Mouse (Mus musculus): ENCODE data around the gene Cluap1. TPM values are rescaled to one million over a fixed set of nuclear protein-coding genes. Genes with fewer than 3 reads are reported as not detected.
A peak's percentile ranks its signal among the peaks of the same experiment; 100 is the strongest.

The Cluap1 gene
- polyA plus RNA-seq (2015; fragmentation: Nextera tagmentation; extraction: Ambion mirVana), result 9.1 and 9.2 TPM in 2 replicates

DNA sequence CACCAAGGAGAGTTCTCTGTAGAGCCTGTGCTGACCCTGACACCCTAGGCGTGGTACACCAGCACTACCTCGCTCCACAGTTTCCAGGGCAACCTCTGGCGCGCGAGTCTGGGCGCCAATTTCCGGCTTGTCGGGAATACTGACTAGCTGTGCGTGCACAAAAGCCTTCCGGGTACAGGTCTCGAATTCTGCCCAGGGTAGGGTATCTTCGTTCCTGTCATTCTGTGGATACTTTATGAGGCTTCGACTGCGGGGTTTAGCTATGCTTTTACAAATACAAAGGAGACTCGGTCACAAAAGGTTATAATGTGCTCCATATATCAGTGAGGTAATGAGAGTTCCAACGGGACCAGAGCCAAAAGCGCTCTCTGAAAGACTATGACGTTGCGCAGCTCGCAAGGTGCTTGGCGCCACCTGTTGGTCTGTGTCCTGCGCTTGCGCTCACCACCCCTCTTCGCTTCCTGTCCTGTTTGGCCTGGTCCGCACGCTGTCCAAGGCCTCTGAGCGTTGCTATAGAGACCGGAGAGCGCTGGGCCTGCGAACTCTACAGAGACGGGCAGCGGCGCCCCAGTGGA is at the start of gene Cluap1, which contains the start of gene 1700037C18Rik:
Cluap1 (plus strand) TSS at position 265 of the 575 bp plus-strand sequence.
1700037C18Rik (minus strand) TSS at position 153 of the 575 bp plus-strand sequence.
- Histone ChIP-seq H3K4me3 (ENCODE audit: low read depth, low read length) (peak within 1 kb of the TSS; percentile 56), H3K9ac (ENCODE audit: low read depth, low read length) (peak within 1 kb of the TSS; percentile 64), H3K27ac (ENCODE audit: low read depth, low read length) (peak within 1 kb of the TSS; percentile 54; the same call in 1 of the 2 replicates), H3K4me2 (replicated peaks; ENCODE audit: low read depth) (peak within 1 kb of the TSS; percentile 88), H3K36me3 (ENCODE audit: control insufficient read depth, insufficient read depth) (peaks cover 37% of the 10 kb centered on the region), H3K27me3 (replicated peaks; ENCODE audit: control insufficient read depth, insufficient read depth, low read length) (no peaks in the 10 kb centered on the region), H3K9me3 (ENCODE audit: control insufficient read depth) (no peaks in the 10 kb centered on the region), H3K4me1 (replicated peaks; ENCODE audit: control insufficient read depth, insufficient read depth, low read length) (no peaks in the 10 kb centered on the region)
- ATAC-seq, result peak; percentile 98
- WGBS, result under 1% methylated on average over 33 of the region's 33 CpGs
- peak; percentile 95 for TF ChIP-seq CTCF (IDR thresholded peaks at IDR 0.05; ENCODE audit: low read depth)

DNA sequence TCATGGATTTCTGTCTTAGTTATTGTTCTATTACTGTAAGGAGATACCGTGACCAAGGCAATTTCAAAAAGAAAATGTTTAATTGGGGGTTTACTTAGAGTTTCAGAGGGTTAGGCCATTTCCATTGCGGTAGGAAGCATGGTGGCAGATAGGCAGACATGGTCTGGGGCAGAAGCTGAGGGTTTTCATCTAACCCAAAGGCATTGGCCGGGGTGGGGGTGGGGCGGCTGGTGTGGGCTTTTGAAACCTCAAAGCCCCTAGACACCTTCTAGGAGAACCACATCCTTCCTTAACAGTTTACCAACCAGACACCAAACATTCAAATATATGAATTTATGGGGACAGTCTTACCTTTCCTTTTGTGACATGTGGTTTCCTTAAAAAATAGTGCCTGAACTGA is 49.3 kb upstream of the Cluap1 start:
- ATAC-seq, result no peak

DNA sequence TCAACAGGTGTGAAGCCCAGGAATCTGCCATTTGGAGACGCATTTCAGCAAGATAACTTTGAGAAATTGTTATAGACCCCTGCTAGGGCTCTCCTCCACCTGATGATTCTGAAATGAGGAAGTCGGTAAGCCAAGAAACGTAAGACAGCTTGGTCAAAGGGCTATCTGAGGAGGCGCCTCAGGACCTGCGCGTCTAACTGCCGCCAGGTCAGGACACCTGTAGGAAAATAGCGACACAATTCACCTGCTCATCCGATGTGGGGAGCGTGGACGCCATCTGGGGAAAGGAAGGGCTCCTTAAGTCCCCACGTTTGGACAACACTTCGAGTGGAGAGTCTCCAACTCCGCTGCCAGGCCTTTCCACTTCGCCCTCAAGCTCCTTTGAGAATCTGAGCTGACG is 36.8 kb upstream of the Cluap1 start:
- WGBS, result 2% methylated on average over 16 of the region's 16 CpGs
- H3K4me3 ChIP-seq (ENCODE audit: low read depth, low read length), result peak overlapping the region; percentile 52
- ATAC-seq, result peak; percentile 57
- H3K27me3 ChIP-seq (replicated peaks; ENCODE audit: control insufficient read depth, insufficient read depth, low read length), result no peaks in the 10 kb centered on the region
- peak overlapping the region; percentile 90 for H3K4me2 ChIP-seq (replicated peaks; ENCODE audit: low read depth)
- H3K4me1 ChIP-seq (replicated peaks; ENCODE audit: control insufficient read depth, insufficient read depth, low read length), result no peaks in the 10 kb centered on the region; the same call in 1 of the 2 replicates
- no peak for TF ChIP-seq CTCF (IDR thresholded peaks at IDR 0.05; ENCODE audit: low read depth)
- 0 out of 2 replicates have a peak overlapping the region, but pooled peaks have one; percentile 60 for H3K27ac ChIP-seq (ENCODE audit: low read depth, low read length)
- peak overlapping the region; percentile 40 for H3K9ac ChIP-seq (ENCODE audit: low read depth, low read length)
- H3K36me3 ChIP-seq (ENCODE audit: control insufficient read depth, insufficient read depth), result peaks cover 8% of the 10 kb centered on the region; the same call in 1 of the 2 replicates
- no peaks in the 10 kb centered on the region for H3K9me3 ChIP-seq (ENCODE audit: control insufficient read depth)

More for the DNA sequence above, 49.3 kb upstream of the Cluap1 start:
- Histone ChIP-seq H3K27ac (ENCODE audit: low read depth, low read length) (no peak overlapping the region), H3K36me3 (ENCODE audit: control insufficient read depth, insufficient read depth) (peaks cover 14% of the 10 kb centered on the region), H3K27me3 (replicated peaks; ENCODE audit: control insufficient read depth, insufficient read depth, low read length) (no peaks in the 10 kb centered on the region), H3K4me2 (replicated peaks; ENCODE audit: low read depth) (no peak overlapping the region), H3K4me1 (replicated peaks; ENCODE audit: control insufficient read depth, insufficient read depth, low read length) (no peaks in the 10 kb centered on the region), H3K9me3 (ENCODE audit: control insufficient read depth) (no peaks in the 10 kb centered on the region), H3K4me3 (ENCODE audit: low read depth, low read length) (no peak overlapping the region), H3K9ac (ENCODE audit: low read depth, low read length) (no peak overlapping the region)
- WGBS, result 94% methylated on average over 4 of the region's 4 CpGs
- no peak for TF ChIP-seq CTCF (IDR thresholded peaks at IDR 0.05; ENCODE audit: low read depth)

DNA sequence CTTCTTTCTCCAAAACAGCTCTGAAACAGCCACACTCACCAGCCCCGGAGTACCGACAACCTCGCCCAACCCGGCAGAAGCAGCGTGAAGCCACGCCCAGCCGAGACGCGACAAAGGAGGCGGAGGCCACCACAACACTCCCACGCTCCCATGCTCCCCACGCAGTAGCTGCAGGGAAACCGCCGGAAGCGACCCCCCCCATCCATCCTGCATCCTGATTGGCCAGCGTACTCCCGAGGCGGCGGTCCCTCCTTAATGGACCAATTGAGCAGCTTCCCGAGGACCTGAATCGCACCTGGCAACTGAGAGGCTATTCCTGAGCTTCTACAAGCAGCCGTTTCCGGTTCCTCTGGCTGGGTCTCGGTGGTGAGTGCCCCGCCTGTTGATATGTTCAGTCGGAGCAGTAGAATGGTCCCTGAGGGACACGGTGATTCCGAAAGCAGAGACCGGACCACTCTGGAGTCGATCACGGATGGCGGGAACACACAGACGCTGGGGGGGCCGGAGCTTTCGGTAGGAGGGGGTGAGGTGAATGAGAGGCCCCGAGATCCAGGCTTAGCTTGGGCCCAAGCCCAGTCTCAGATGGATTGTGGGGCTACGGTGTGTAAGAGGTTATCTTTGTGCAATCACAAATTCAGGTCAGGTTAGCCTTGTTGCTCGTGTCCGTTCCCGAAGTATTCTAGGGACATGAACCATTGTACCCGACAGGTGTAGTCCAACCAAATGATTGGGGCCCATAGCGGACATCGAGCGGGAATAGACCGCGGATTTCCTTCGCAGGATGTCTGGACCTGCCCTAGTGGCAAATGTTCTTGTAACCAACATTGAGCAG is 36.2 kb upstream of the Cluap1 start, which contains the start of gene Naa60:
Naa60 (plus strand) TSS at position 160 of the 832 bp plus-strand sequence.
- H3K27ac ChIP-seq (ENCODE audit: low read depth, low read length), result 0 out of 2 replicates have a peak within 1 kb of the TSS, but pooled peaks have one; percentile 60
- peak within 1 kb of the TSS; percentile 52 for H3K4me3 ChIP-seq (ENCODE audit: low read depth, low read length)
- H3K9me3 ChIP-seq (ENCODE audit: control insufficient read depth), result no peaks in the 10 kb centered on the region
- H3K9ac ChIP-seq (ENCODE audit: low read depth, low read length), result peak within 1 kb of the TSS; percentile 40
- no peaks in the 10 kb centered on the region; the same call in 1 of the 2 replicates for H3K4me1 ChIP-seq (replicated peaks; ENCODE audit: control insufficient read depth, insufficient read depth, low read length)
- no peaks in the 10 kb centered on the region for H3K27me3 ChIP-seq (replicated peaks; ENCODE audit: control insufficient read depth, insufficient read depth, low read length)
- TF ChIP-seq CTCF (IDR thresholded peaks at IDR 0.05; ENCODE audit: low read depth), result 0 out of 2 replicates have a peak, but pooled peaks have one; percentile 6
- peak within 1 kb of the TSS; percentile 90 for H3K4me2 ChIP-seq (replicated peaks; ENCODE audit: low read depth)
- ATAC-seq, result peak; percentile 99
- peaks cover 5% of the 10 kb centered on the region; the same call in 1 of the 2 replicates for H3K36me3 ChIP-seq (ENCODE audit: control insufficient read depth, insufficient read depth)
- 3% methylated on average over 47 of the region's 47 CpGs for WGBS

DNA sequence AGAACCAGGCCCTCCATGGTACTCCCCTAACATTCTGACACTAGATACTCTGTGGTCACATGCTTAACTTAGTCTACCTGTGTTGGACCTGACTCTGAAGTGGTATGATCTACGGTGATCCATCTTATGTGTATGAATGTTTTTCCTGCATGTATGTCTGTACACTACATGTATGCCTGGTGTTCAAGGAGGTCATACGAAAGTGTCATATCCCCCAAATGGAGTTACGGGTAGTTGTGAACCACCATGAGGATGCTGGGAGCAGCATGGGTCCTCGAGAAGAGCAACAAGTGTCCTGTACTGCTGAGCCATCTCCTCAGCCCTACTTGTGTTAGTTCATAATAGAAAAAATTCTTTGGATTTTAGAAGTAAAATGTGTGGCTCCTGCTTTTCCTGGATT is 32.3 kb upstream of the Cluap1 start:
- Histone ChIP-seq H3K27me3 (replicated peaks; ENCODE audit: control insufficient read depth, insufficient read depth, low read length) (no peaks in the 10 kb centered on the region), H3K9ac (ENCODE audit: low read depth, low read length) (no peak overlapping the region), H3K36me3 (ENCODE audit: control insufficient read depth, insufficient read depth) (no peaks in the 10 kb centered on the region), H3K4me2 (replicated peaks; ENCODE audit: low read depth) (no peak overlapping the region), H3K9me3 (ENCODE audit: control insufficient read depth) (no peaks in the 10 kb centered on the region), H3K27ac (ENCODE audit: low read depth, low read length) (no peak overlapping the region), H3K4me3 (ENCODE audit: low read depth, low read length) (no peak overlapping the region), H3K4me1 (replicated peaks; ENCODE audit: control insufficient read depth, insufficient read depth, low read length) (no peaks in the 10 kb centered on the region; the same call in 1 of the 2 replicates)
- 91% methylated on average over 4 of the region's 4 CpGs for WGBS
- no peak for ATAC-seq
- TF ChIP-seq CTCF (IDR thresholded peaks at IDR 0.05; ENCODE audit: low read depth), result no peak

Measured in intestine, postnatal 0 days (tissue).